Mouse (Mus musculus): ENCODE measurements at regions not wholly inside any gene's neighbourhood (a gene's known extent, or its start where the extent isn't known, plus 50 kb on each side); places are given as distances from the start of the nearest gene placed in this dataset.

DNA sequence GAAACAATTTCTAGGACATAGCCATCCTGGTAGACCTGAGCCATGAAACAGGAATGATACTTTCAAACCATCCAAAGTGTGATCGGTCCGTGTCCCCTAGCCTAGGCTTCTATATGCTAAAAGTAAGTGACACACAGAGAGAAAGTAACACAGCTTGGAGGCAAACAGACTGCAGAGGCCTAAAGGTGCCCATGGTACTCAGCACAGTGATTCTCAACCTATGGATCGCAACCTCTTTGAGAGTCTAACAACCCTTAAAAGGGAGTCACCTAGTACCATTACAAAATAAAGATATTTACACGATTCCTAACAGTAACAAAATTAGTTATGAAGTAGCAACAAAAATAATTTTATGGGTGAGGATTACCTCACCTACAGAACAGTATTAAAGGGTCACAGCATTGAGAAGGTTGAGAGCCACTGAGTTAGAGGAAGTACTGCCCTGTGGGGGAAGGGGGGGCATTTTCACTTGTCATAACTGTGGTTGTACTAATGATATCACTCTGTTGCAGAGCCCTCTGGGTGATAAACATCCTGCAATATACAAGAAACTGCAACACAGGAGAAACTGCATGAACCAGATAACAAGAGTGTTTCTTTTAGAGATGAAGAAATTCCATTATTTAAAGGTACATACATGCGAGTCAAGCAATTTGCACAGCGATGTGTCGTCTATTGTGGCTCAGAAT is 308.8 kb downstream of the Fam49a start:
- no peaks in the 10 kb centered on the region for H3K36me3 ChIP-seq (ENCODE audit: poor library complexity, severe bottlenecking)
- H3K4me2 ChIP-seq, result no peak overlapping the region
- H3K4me1 ChIP-seq, result 0 out of 2 replicates have a peak, but pooled peaks cover under 1% of the 10 kb centered on the region
- no peak overlapping the region for H3K27ac ChIP-seq
- 94% methylated on average over 7 of the region's 7 CpGs for WGBS
- H3K9me3 ChIP-seq (replicated peaks), result no peaks in the 10 kb centered on the region
- H3K9ac ChIP-seq, result no peak overlapping the region
- no peak overlapping the region for H3K4me3 ChIP-seq
- ATAC-seq, result no peak
- no peaks in the 10 kb centered on the region for H3K27me3 ChIP-seq

DNA sequence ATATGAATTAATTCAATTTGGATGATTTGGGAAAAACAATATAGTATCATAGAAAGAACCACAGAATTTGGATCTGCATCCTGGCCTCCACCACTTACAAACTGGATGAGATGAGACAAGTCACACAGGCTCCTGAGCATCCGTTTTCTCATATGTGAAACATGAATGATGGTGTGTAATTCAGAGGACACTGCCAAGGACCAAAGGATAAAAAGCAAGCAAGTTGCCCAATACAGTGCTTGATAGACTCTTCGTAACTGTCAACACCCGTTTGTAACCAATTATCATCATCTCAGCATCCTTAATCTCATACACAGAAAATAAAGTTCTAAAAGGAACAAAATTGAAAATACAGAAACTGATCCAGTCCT is 305.8 kb downstream of the Fam49a start:
- Histone ChIP-seq H3K9ac (no peak overlapping the region), H3K4me1 (0 out of 2 replicates have a peak, but pooled peaks cover 4% of the 10 kb centered on the region), H3K27me3 (no peaks in the 10 kb centered on the region), H3K9me3 (replicated peaks) (no peaks in the 10 kb centered on the region), H3K36me3 (ENCODE audit: poor library complexity, severe bottlenecking) (no peaks in the 10 kb centered on the region), H3K27ac (no peak overlapping the region), H3K4me3 (no peak overlapping the region), H3K4me2 (no peak overlapping the region)
- WGBS, result 94% methylated on average over 3 of the region's 3 CpGs
- peak; percentile 75; the same call in 1 of the 2 replicates for ATAC-seq

DNA sequence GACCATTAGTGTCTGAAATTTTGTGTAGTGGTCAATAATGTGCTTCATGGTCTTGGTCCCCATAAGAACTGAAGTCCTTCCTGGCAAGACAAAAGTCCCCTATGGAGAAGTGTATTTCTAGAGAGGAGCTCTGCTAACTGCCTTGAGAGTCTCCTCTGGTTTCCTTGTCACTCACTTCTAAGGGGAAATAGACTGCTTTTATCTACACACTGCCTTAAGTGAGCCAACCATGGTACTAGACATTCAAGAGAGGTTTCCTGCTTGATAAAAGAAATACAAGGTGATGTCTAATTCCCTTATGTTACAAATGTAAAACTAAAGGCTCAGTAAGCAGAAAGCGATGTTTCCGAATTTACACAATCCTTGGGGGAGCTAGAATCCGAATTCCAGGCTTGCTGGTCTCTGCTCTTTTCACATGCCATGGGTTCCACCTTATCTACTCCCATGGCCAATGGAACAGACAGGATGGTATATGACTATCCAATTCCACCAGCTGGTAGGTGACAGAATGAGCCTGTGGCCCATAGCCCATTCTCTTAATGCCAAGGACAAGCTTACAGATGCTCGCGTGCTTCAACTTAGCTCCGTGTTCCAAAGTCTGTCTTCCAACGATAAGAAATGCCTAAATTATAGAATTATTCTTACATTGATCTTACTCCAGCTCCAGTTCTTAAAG is 305.3 kb downstream of the Fam49a start:
- Histone ChIP-seq H3K27me3 (no peaks in the 10 kb centered on the region), H3K9me3 (replicated peaks) (no peaks in the 10 kb centered on the region), H3K4me3 (no peak overlapping the region), H3K36me3 (ENCODE audit: poor library complexity, severe bottlenecking) (no peaks in the 10 kb centered on the region), H3K9ac (no peak overlapping the region), H3K4me2 (no peak overlapping the region), H3K4me1 (0 out of 2 replicates have a peak, but pooled peaks cover 4% of the 10 kb centered on the region), H3K27ac (no peak overlapping the region)
- peak; percentile 75; the same call in 1 of the 2 replicates for ATAC-seq
- WGBS, result 94% methylated on average over 7 of the region's 7 CpGs

DNA sequence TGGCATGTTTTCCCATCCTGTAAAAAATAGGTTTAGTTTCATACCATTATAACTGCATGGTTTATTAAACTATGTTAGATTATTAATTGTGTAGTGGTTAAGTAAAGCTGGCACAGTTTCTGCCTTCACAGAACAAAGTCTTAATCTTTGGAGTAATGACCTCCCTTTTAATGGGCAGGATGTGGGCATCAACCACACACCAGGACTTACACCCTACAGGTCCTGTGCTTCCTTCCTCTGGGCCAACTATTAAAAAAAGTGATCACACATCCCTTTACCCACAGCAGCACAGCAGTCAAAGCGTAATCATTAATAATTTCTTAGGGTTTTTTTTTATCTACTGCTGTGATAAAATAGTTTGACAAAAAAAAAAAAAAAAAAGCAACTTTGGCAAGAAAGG is 300.3 kb downstream of the Fam49a start:
- Histone ChIP-seq H3K27ac (no peak overlapping the region), H3K27me3 (no peaks in the 10 kb centered on the region), H3K9ac (no peak overlapping the region), H3K36me3 (ENCODE audit: poor library complexity, severe bottlenecking) (no peaks in the 10 kb centered on the region), H3K9me3 (replicated peaks) (no peaks in the 10 kb centered on the region), H3K4me3 (no peak overlapping the region), H3K4me2 (no peak overlapping the region), H3K4me1 (0 out of 2 replicates have a peak, but pooled peaks cover 4% of the 10 kb centered on the region)
- ATAC-seq, result no peak
- 98% methylated on average over 1 of the region's 1 CpGs for WGBS

- Histone ChIP-seq H3K27me3 (no peaks in the 10 kb centered on the region), H3K9ac (no peak overlapping the region), H3K27ac (no peak overlapping the region), H3K4me1 (no peaks in the 10 kb centered on the region), H3K9me3 (replicated peaks) (no peaks in the 10 kb centered on the region), H3K4me3 (no peak overlapping the region), H3K36me3 (ENCODE audit: poor library complexity, severe bottlenecking) (no peaks in the 10 kb centered on the region), H3K4me2 (no peak overlapping the region)
- WGBS, result 85% methylated on average over 5 of the region's 5 CpGs
- no peak for ATAC-seq
Measured at GRCm38 (mm10) chr12:12551818-12552217, 289.9 kb downstream of the Fam49a start.

DNA sequence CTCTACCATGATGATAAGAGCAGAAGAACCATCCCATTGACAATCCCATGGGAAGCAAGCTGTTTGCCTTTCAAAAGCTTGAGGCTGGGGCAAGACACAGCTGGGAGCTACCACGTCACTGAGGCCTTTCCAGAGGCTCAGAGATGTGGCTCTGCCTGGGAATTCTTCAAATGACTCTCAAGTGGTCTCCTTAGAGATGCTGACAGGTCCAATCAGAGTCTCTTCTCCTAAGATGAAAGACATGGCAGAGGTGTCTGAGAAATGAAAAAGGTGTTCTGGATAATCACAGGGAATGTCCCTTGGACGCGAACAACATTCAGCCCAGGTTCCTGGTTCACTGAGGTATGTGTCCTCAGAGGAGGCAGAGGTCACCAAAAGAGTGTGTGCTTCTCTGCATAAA is 287.7 kb downstream of the Fam49a start:
- H3K27me3 ChIP-seq, result no peaks in the 10 kb centered on the region
- H3K36me3 ChIP-seq (ENCODE audit: poor library complexity, severe bottlenecking), result no peaks in the 10 kb centered on the region
- no peak overlapping the region for H3K27ac ChIP-seq
- H3K4me3 ChIP-seq, result no peak overlapping the region
- H3K4me2 ChIP-seq, result no peak overlapping the region
- 88% methylated on average over 3 of the region's 3 CpGs for WGBS
- no peaks in the 10 kb centered on the region for H3K9me3 ChIP-seq (replicated peaks)
- no peak for ATAC-seq
- H3K9ac ChIP-seq, result no peak overlapping the region
- no peaks in the 10 kb centered on the region for H3K4me1 ChIP-seq

DNA sequence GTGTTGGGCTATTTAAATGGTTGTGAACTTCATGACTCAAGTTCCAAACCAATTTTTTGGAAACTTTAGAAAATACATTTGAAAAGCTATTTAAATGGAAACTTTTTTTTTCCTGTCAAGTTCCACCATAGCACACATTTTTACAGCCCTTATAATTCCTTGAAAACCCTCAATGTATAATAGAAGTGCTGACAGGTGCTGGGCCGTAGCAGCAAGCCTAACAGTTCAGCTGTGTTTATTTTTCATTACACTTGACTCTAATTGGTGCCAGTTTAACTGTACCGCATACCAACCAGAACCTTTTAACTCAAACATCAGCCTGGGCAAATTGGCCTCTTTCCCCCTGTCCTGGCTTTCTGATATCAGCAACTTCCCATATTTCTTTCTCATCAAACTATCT is 286.7 kb downstream of the Fam49a start:
- 52% methylated on average over 2 of the region's 2 CpGs for WGBS
- H3K9ac ChIP-seq, result no peak overlapping the region
- H3K4me2 ChIP-seq, result no peak overlapping the region
- no peak overlapping the region for H3K27ac ChIP-seq
- no peaks in the 10 kb centered on the region for H3K27me3 ChIP-seq
- H3K4me1 ChIP-seq, result no peaks in the 10 kb centered on the region
- ATAC-seq, result no peak
- no peaks in the 10 kb centered on the region for H3K36me3 ChIP-seq (ENCODE audit: poor library complexity, severe bottlenecking)
- H3K9me3 ChIP-seq (replicated peaks), result no peaks in the 10 kb centered on the region
- H3K4me3 ChIP-seq, result no peak overlapping the region

DNA sequence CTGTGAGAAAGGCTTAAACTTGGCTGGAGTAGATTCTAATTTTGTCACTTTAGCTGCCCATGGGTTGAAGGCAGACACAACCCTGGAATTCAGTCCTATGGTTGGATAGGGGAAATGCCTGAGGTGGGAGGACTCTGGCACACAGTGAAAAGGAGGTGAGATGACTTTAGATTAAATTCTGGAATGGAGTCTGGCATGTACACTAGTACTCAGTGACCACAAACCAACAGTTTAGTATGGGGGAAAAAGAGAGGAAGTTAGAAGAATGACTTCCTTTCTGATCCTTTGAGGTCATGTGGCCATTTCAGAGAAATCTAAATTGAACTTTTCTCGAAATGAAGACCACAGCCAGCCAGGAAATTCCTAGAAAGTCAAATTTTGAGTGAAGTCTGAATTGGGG is 285.5 kb downstream of the Fam49a start:
- Histone ChIP-seq H3K36me3 (ENCODE audit: poor library complexity, severe bottlenecking) (no peaks in the 10 kb centered on the region), H3K9ac (no peak overlapping the region), H3K27me3 (no peaks in the 10 kb centered on the region), H3K4me3 (no peak overlapping the region), H3K27ac (no peak overlapping the region), H3K4me2 (no peak overlapping the region), H3K9me3 (replicated peaks) (no peaks in the 10 kb centered on the region), H3K4me1 (no peaks in the 10 kb centered on the region)
- no peak for ATAC-seq
- WGBS, result 93% methylated on average over 1 of the region's 1 CpGs

GRCm38 (mm10) chr12:12546372-12547031 is 284.6 kb downstream of the Fam49a start:
- 91% methylated on average over 5 of the region's 5 CpGs for WGBS
- H3K4me2 ChIP-seq, result no peak overlapping the region
- no peak overlapping the region for H3K27ac ChIP-seq
- H3K4me1 ChIP-seq, result no peaks in the 10 kb centered on the region
- no peak for ATAC-seq
- H3K4me3 ChIP-seq, result no peak overlapping the region
- H3K9ac ChIP-seq, result no peak overlapping the region
- no peaks in the 10 kb centered on the region for H3K9me3 ChIP-seq (replicated peaks)
- H3K27me3 ChIP-seq, result no peaks in the 10 kb centered on the region
- no peaks in the 10 kb centered on the region for H3K36me3 ChIP-seq (ENCODE audit: poor library complexity, severe bottlenecking)

GRCm38 (mm10) chr12:12541076-12542070 is 279.4 kb downstream of the Fam49a start:
- peaks cover 9% of the 10 kb centered on the region; the same call in 1 of the 2 replicates for H3K4me1 ChIP-seq
- H3K4me3 ChIP-seq, result no peak overlapping the region
- no peak; the same call in 1 of the 2 replicates for ATAC-seq
- WGBS, result 34% methylated on average over 13 of the region's 13 CpGs
- no peaks in the 10 kb centered on the region for H3K9me3 ChIP-seq (replicated peaks)
- no peak overlapping the region for H3K4me2 ChIP-seq
- H3K36me3 ChIP-seq (ENCODE audit: poor library complexity, severe bottlenecking), result no peaks in the 10 kb centered on the region
- H3K27me3 ChIP-seq, result no peaks in the 10 kb centered on the region
- H3K27ac ChIP-seq, result no peak overlapping the region
- no peak overlapping the region for H3K9ac ChIP-seq

- Histone ChIP-seq H3K4me2 (no peak overlapping the region), H3K4me1 (peaks cover 9% of the 10 kb centered on the region; the same call in 1 of the 2 replicates), H3K27ac (no peak overlapping the region), H3K9ac (no peak overlapping the region), H3K9me3 (replicated peaks) (no peaks in the 10 kb centered on the region), H3K36me3 (ENCODE audit: poor library complexity, severe bottlenecking) (no peaks in the 10 kb centered on the region), H3K27me3 (no peaks in the 10 kb centered on the region), H3K4me3 (no peak overlapping the region)
- ATAC-seq, result no peak
- 88% methylated on average over 3 of the region's 3 CpGs for WGBS
Measured at GRCm38 (mm10) chr12:12539291-12539690, 277.4 kb downstream of the Fam49a start.

All from forebrain, embryonic 13.5 days (tissue).